Mouse (Mus musculus) olfactory bulb, adult 2 months (tissue): Measurements from ENCODE around the gene Ppargc1a. TPM values are rescaled to one million over a fixed set of nuclear protein-coding genes. Genes with fewer than 3 reads are reported as not detected.

ENCODE experiments used
- H3K27ac ChIP-seq: fragments of 200-500 bp; 2 replicates; pipeline ENCODE4 v1.5.1; 2012; ENCODE audit warnings: low read depth, low read length; ENCODE audit not compliant: insufficient read depth
- H3K4me1 ChIP-seq: fragments of 200-500 bp; 2 replicates; pipeline ENCODE4 v1.6.1; 2012; ENCODE audit warnings: low read length; ENCODE audit not compliant: control insufficient read depth, insufficient read depth
- H3K4me3 ChIP-seq: fragments of 200-500 bp; 2 replicates; pipeline ENCODE4 v1.5.1; 2012; ENCODE audit warnings: mild to moderate bottlenecking, low read depth, low read length, moderate library complexity; ENCODE audit not compliant: insufficient read depth
- CTCF ChIP-seq: fragments of 200-500 bp; IDR thresholded peaks from 2 replicates; pipeline ENCODE4 v1.5.1; 2012; ENCODE audit warnings: low read depth, mild to moderate bottlenecking, low read length, moderate library complexity; ENCODE audit not compliant: insufficient read depth
- POLR2A ChIP-seq: fragments of 200-500 bp; IDR thresholded peaks from 2 replicates; pipeline ENCODE4 v1.6.1; 2012; ENCODE audit warnings: mild to moderate bottlenecking, low read depth, low read length, moderate library complexity; ENCODE audit not compliant: insufficient read depth
- WGBS: fragments of 180-500 bp; shearing (Covaris S2); methylation state at CpG from one replicate; pipeline ENCODE4 v1.1.7; 2018; 5-methylcytosine and 5-hydroxymethylcytosine counted together
- polyA plus RNA-seq: library from polyadenylated mRNA; stranded (reverse); fragments of >200 nt; gene quantifications from 2 replicates; pipeline ENCODE4 v1.2.4, GENCODE M21; 2012; ENCODE audit warnings: low replicate concordance; ENCODE audit not compliant: missing spikeins, insufficient read depth, insufficient read length

Ppargc1a gene
- polyA plus RNA-seq, 1 experiment: not detected

DNA sequence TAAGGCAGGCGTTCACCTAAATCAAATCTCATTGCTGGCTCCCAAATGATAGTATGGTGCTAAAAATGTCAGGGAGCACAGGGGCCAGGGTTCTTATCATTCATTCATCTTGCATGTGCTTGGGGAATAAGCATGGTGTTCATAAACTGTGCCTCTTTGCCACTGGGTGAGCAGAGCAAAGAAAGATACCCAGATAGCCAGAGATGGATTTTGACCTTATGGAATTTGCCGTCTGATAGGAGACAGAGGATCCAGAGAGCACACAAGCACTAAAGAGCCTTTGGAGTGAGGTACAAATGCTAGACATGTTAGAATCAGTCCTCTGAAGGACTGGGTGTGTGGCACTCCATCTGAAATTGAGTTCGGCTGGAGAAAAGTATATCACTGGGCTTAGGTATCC, 16.7 kb upstream of the Ppargc1a start:
- H3K4me3 ChIP-seq: no peak overlapping the region
- WGBS: 95% methylated on average over 3 of the region's 3 CpGs
- TF ChIP-seq POLR2A (no peak), CTCF (no peak)

DNA sequence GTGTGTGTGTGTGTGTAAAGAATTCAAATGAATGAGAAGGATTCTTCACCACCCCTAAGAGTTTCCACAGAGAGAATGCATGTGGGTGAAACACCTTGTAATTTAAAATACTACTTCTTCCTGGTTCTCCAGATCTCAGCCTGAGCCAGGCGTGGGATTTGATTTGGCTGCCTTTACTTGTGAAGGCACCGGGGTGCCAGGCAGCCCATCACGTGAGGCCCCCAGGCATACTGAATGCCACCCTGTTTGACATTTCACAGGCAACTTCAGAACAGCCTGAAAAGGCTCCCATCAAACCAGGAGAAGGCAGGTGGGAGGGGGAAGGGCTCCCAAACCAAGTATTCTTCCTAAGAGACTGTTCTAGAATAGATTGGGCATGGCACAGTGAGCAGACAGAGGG, 16.1 kb upstream of the Ppargc1a start:
- 47% methylated on average over 3 of the region's 3 CpGs for WGBS
- TF ChIP-seq POLR2A (no peak), CTCF (no peak)
- Histone ChIP-seq H3K4me1 (peaks cover 9% of the 10 kb centered on the region), H3K27ac (no peak overlapping the region), H3K4me3 (no peak overlapping the region)

More for the DNA sequence above, 16.7 kb upstream of the Ppargc1a start:
- Histone ChIP-seq H3K4me1 (peaks cover 9% of the 10 kb centered on the region), H3K27ac (no peak overlapping the region)

GRCm38 (mm10) chr5:51583030-51583429, 15.5 kb upstream of the Ppargc1a start:
- Histone ChIP-seq H3K27ac (no peak overlapping the region), H3K4me1 (peaks cover 9% of the 10 kb centered on the region), H3K4me3 (no peak overlapping the region)
- TF ChIP-seq CTCF (no peak), POLR2A (no peak)
- 64% methylated on average over 4 of the region's 4 CpGs for WGBS

- TF ChIP-seq CTCF (no peak), POLR2A (no peak)
- no peak overlapping the region for H3K4me3 ChIP-seq
- WGBS: 68% methylated on average over 5 of the region's 5 CpGs
- H3K27ac ChIP-seq: no peak overlapping the region
- H3K4me1 ChIP-seq: peaks cover 9% of the 10 kb centered on the region
Observed at GRCm38 (mm10) chr5:51582618-51583017, 15.1 kb upstream of the Ppargc1a start.

DNA sequence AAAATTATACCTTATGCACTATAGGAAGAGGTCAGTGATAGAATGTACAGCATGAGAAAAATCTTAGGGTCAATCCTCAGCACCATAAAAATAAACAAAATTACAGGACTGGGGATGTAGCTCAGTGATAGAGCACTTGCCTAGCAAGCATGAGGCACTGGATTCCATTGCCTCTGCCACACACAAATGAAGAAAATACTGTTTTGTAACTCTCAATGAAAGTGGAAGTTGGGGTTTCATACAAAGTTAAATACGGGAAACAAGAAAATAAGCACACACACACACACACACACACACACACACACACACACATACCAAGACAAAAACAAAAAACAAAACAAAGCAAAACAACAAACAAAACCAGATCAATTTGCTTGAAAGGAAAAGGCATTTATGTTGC, 10.1 kb upstream of the Ppargc1a start:
- Histone ChIP-seq H3K4me3 (no peak overlapping the region), H3K27ac (no peak overlapping the region), H3K4me1 (no peaks in the 10 kb centered on the region)
- no peak for TF ChIP-seq POLR2A
- TF ChIP-seq CTCF: no peak
- WGBS: 78% methylated on average over 1 of the region's 1 CpGs

DNA sequence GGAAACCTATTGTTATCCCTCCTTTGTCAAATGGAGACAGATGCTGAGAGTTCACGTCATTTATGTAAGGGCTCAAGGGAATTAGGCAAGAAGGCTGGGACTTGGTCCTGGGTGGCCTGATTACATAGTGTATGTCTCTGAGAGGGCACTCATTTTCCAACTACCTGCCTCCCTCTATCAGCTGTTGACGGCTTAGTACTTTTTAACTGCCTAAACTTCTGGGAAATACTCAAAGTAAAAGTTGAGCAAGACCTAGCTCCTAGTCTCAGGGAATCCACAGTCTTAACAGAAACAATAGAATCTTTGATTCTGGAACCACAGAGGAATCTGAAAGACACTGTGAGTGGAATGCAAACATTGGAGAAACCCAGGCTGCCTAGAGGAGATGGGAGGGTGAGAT, 6.2 kb upstream of the Ppargc1a start:
- no peak overlapping the region for H3K27ac ChIP-seq
- no peaks in the 10 kb centered on the region for H3K4me1 ChIP-seq
- TF ChIP-seq POLR2A (no peak), CTCF (no peak)
- 61% methylated on average over 2 of the region's 2 CpGs for WGBS
- no peak overlapping the region for H3K4me3 ChIP-seq

GRCm38 (mm10) chr5:51568198-51568690, 718 bp upstream of the Ppargc1a start:
- Histone ChIP-seq H3K27ac (peak overlapping the region; percentile 58; the same call in 1 of the 2 replicates), H3K4me1 (no peaks in the 10 kb centered on the region), H3K4me3 (no peak overlapping the region)
- 17% methylated on average over 8 of the region's 8 CpGs for WGBS
- no peak for TF ChIP-seq CTCF
- no peak for TF ChIP-seq POLR2A

- no peaks in the 10 kb centered on the region for H3K4me1 ChIP-seq
- WGBS: 78% methylated on average over 2 of the region's 2 CpGs
Observed at GRCm38 (mm10) chr5:51565672-51566071, 1.9 kb downstream of the Ppargc1a start.

GRCm38 (mm10) chr5:51565038-51565437, 2.5 kb downstream of the Ppargc1a start:
- no peak overlapping the region for H3K27ac ChIP-seq
- H3K4me1 ChIP-seq: no peaks in the 10 kb centered on the region
- TF ChIP-seq POLR2A (no peak), CTCF (no peak)
- H3K4me3 ChIP-seq: no peak overlapping the region

More at GRCm38 (mm10) chr5:51565672-51566071, 1.9 kb downstream of the Ppargc1a start:
- H3K4me3 ChIP-seq: no peak overlapping the region
- TF ChIP-seq CTCF (no peak), POLR2A (no peak)
- H3K27ac ChIP-seq: no peak overlapping the region

DNA sequence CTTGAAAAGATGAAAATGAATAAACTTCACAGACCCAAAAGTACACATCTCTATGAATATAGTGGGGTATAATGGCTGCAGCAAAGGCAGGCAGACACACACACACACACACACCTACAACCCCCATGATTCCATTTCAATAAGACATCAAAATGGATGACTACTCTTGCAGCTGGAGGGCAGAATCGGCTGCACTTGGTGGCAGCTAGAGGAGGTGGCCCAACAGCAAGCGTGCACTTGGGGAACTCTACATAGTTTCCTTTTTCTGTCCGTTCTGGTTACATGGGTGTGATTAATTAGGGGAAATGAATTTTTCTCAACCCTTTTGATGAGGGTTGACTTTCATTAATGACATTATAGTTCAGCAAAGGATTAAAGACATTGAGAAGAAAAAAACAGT, 4.0 kb downstream of the Ppargc1a start:
- H3K4me1 ChIP-seq: no peaks in the 10 kb centered on the region
- no peak overlapping the region for H3K27ac ChIP-seq
- 91% methylated on average over 3 of the region's 3 CpGs for WGBS
- H3K4me3 ChIP-seq: no peak overlapping the region
- no peak for TF ChIP-seq CTCF
- TF ChIP-seq POLR2A: no peak
